Mouse (Mus musculus): Measurements from ENCODE around the gene Pdzk1. TPM values are rescaled to one million over a fixed set of nuclear protein-coding genes. Genes with fewer than 3 reads are reported as not detected.

Pdzk1 gene
- not detected in 2 replicates for polyA plus RNA-seq (2015; fragmentation: Nextera tagmentation; extraction: Ambion mirVana)

GRCm38 (mm10) chr3:96828984-96829383, at the start of gene Pdzk1, which contains the start of gene Cd160:
TSS of gene Pdzk1 (plus strand) at chr3:96829284.
TSS of gene Cd160 (minus strand) at chr3:96829351.

GRCm38 (mm10) chr3:96904393-96904792, 75.3 kb downstream of the Pdzk1 start, which contains the start of gene Gja5:
TSS of gene Gja5 (plus strand) at chr3:96904693.

GRCm38 (mm10) chr3:96904851-96905541, 75.9 kb downstream of the Pdzk1 start, which contains the start of gene Gpr89:
TSS of gene Gpr89 (minus strand) at chr3:96905346.

Other genes starting within 250 kb of the Pdzk1 start
- 31.7 and 37.7 TPM in 2 replicates for gene Polr3gl, start 235.1 kb upstream of the Pdzk1 start, polyA plus RNA-seq (2015; fragmentation: Nextera tagmentation; extraction: Ambion mirVana)
- 1.7 and 1.9 TPM in 2 replicates for gene Ankrd34a, start 232.6 kb upstream of the Pdzk1 start, polyA plus RNA-seq (2015; fragmentation: Nextera tagmentation; extraction: Ambion mirVana)
- 4.0 and 4.3 TPM in 2 replicates for gene Lix1l, start 228.1 kb upstream of the Pdzk1 start, polyA plus RNA-seq (2015; fragmentation: Nextera tagmentation; extraction: Ambion mirVana)
- 63.7 and 74.3 TPM in 2 replicates for gene Rbm8a, start 199.4 kb upstream of the Pdzk1 start, polyA plus RNA-seq (2015; fragmentation: Nextera tagmentation; extraction: Ambion mirVana)
- 40.3 and 41.8 TPM in 2 replicates for gene Pex11b, start 193.9 kb upstream of the Pdzk1 start, polyA plus RNA-seq (2015; fragmentation: Nextera tagmentation; extraction: Ambion mirVana)
- gene Gm42957, start 193.8 kb upstream of the Pdzk1 start, polyA plus RNA-seq (2015; fragmentation: Nextera tagmentation; extraction: Ambion mirVana) = 0.04 and 0.06 TPM in 2 replicates
- gene Itga10, start 183.7 kb upstream of the Pdzk1 start, polyA plus RNA-seq (2015; fragmentation: Nextera tagmentation; extraction: Ambion mirVana) = 0.86 and 0.88 TPM in 2 replicates
- gene Ankrd35, start 159.2 kb upstream of the Pdzk1 start, polyA plus RNA-seq (2015; fragmentation: Nextera tagmentation; extraction: Ambion mirVana) = 1.6 and 2.3 TPM in 2 replicates
- gene Pias3, start 132.9 kb upstream of the Pdzk1 start, polyA plus RNA-seq (2015; fragmentation: Nextera tagmentation; extraction: Ambion mirVana) = 21.6 and 23.0 TPM in 2 replicates
- 2.8 and 3.1 TPM in 2 replicates for gene Nudt17, start 120.7 kb upstream of the Pdzk1 start, polyA plus RNA-seq (2015; fragmentation: Nextera tagmentation; extraction: Ambion mirVana)
- gene Polr3c, start 101.7 kb upstream of the Pdzk1 start, polyA plus RNA-seq (2015; fragmentation: Nextera tagmentation; extraction: Ambion mirVana) = 20.9 TPM in 2 replicates
- gene Rnf115, start 101.6 kb upstream of the Pdzk1 start, polyA plus RNA-seq (2015; fragmentation: Nextera tagmentation; extraction: Ambion mirVana) = 42.0 and 48.3 TPM in 2 replicates
- gene Cd160, start 67 bp downstream of the Pdzk1 start, polyA plus RNA-seq (2015; fragmentation: Nextera tagmentation; extraction: Ambion mirVana) = 0.08 and 0.09 TPM in 2 replicates
- 7.7 and 9.9 TPM in 2 replicates for gene Gja5, start 75.4 kb downstream of the Pdzk1 start, polyA plus RNA-seq (2015; fragmentation: Nextera tagmentation; extraction: Ambion mirVana)
- gene Gpr89, start 76.1 kb downstream of the Pdzk1 start, polyA plus RNA-seq (2015; fragmentation: Nextera tagmentation; extraction: Ambion mirVana) = 23.2 and 25.5 TPM in 2 replicates
- 0.01 TPM in 1 of 2 replicates, not detected in the other for gene Gja8, start 96.7 kb downstream of the Pdzk1 start, polyA plus RNA-seq (2015; fragmentation: Nextera tagmentation; extraction: Ambion mirVana)